Mouse (Mus musculus) lung, postnatal 4 days (tissue): Measurements from ENCODE around the gene Crk.
A peak's percentile ranks its signal among the peaks of the same experiment; 100 is the strongest.

Source experiments
- DNase-seq, 2 experiments: peaks; one replicate each; pipeline ENCODE4 v3.0.0; 2021

Crk gene

GRCm38 (mm10) chr11:75678747-75679438 is at the start of gene Crk:
Gene Crk (plus strand): TSS chr11:75679259.
- DNase-seq, result peak; percentile 99

DNA sequence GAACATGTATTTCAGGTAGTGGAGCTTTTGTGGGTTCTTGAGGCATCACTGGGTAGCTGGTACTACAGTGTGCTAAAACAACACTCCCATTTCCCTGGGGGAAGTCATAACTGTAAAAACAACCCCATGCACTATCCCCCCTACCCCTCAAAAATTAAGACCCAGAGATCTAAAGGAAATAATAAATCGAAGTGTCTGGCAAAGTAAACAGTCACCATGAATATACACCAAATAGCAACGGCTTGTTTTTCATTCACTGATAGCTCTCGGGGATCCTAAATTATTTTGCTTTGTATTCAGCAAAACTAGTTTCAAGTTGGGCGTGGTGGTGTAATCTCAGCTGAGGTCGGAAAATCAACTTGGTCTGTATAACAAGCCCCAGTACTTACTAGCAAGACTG is 49.0 kb upstream of the Crk start:
- DNase-seq, result no peak

DNA sequence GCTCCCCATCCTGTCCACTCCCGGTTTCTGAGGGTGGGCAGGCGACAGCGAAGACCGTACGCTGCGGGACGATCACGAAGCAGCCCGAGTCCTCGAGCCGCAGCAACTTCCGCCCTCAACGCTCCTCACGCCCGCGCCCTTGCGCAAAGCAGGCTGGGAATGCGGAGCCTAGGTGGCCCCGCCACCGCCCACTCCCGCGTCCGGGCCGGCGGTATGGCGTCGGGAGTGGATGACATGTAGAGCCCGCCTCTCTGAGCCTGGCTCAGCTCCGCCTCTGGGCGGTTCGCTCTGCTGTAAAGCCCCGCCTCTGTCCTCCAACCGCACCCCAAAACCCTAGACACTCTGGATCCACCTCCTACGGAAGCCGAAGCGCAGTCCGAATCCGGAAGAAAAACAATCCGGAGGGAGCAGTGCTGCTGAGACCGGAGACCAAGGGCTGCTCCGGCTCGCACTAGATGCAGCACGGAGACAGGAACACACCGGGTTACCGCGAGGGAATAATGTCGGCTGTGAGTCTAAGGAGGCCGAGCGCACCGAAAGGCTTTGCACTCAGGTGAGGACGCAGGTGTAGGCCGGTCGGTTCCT is 48.3 kb upstream of the Crk start, which contains the start of gene Inpp5k:
Inpp5k (plus strand) TSS at position 344 of the 585 bp plus-strand sequence.
- DNase-seq, result peak; percentile 97 to 99

DNA sequence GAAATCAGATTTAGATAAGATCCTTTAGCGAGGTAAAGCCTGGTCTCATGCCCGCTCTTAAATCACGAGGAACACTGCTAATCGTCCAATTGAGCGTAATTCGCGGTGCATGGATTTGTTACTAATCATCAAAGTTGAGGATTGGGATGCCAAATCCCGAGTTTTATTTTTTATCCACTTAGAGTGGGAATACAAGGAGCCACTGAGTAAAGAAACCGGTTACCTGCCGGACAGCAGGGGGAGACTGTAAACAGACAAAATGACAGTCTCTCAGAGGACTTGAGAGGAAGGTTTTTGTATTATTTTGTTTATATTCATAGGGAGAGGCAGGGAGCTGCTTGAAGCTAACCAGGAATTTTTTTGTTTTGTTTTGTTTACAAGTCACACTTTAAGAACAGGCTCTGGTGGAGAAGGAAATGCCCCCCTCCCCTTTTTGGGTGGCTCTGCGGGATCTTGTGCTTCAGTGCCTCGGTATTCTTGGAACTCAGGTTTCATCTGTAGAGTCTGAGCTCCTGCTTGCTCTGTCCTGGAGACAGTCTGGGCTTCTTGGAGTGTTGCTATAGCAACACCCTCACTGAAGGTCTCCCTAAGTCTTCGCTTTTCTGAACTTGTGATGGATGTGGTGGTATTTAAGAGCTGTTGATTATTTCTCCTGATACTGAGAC is 47.4 kb upstream of the Crk start:
- peak in 1 of 2 experiments; percentile 47 for DNase-seq

DNA sequence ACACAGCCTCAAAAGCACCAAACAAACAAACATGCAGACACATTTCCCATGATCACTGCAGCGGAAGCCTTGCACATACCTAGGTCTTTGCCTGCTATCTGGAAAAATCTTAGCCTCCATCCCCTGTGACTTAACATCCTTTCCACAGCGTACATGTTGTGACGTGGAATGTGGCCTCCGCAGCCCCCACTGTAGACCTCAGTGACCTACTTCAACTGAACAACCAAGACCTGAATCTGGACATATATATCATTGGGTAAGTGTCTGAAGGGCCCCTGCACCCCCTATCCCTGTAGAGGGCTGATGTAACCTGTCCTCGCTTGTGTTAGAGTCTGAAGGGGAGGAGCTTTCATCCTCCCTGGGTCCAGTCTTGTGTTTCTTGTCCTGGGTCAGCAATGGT is 46.1 kb upstream of the Crk start:
- DNase-seq, result no peak

DNA sequence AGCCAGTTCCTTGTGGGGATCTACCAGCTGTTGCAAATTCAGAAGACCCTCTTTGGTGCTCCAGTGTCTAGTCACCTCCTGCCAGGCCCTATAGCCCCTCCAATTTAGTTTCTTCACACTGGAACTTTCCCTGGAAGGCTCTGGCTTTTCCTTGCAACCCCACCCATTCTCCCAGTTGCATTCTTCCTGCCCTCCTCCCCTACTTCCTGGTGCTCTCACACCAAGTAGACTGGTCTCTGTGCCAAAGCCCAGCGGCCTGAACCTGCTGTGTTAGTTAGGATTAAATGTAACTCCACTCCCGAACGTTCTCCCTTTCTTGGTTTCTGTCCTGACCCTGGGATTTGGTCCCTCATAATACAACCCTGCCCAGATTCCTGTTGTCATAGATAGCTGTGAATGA is 44.3 kb upstream of the Crk start:
- DNase-seq, result peak in 1 of 2 experiments; percentile 45

DNA sequence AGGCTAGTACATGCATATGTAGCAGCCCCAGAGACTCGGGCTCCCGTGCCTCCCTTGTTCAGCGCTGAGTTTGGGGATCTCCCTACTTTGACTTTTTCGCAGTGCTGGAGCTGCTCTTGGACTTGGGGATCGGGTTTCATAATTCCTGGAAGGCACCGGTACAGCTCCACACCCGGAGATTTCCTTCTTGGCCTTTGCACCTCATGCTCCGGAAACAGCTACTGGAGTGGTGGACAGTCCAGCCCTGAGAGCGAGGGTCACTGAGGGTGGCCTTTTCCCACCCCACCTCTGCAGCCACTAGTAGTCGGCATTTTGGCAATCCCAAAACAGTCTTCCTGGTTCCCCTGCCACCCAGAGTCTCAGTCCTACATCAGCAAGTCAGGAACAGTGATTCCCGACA is 43.7 kb upstream of the Crk start:
- peak in 1 of 2 experiments; percentile 43 for DNase-seq

DNA sequence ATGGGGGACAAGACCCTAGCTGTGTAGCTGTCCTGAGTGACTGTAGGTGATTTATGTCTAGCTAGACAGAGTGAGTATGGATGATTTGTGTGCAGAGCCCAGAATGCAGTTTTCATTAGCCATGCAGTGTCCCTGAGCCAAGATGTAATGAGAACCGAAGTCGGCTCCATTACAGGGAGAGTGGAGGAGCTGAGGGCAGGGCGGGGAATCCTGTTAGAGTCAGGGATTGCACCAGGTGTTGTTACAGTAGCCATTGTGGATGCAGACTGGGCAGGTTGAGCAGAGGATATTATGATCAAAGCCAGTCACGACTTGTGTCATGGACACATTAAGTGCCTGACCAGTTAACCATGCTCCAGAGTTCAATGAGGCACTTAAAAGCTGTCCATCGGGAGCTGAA is 35.7 kb upstream of the Crk start:
- no peak for DNase-seq

- DNase-seq, result no peak
These were observed 34.4 kb upstream of the Crk start for GRCm38 (mm10) chr11:75644684-75645083.

- no peak for DNase-seq
These were observed 31.3 kb upstream of the Crk start for GRCm38 (mm10) chr11:75647681-75648211.

DNA sequence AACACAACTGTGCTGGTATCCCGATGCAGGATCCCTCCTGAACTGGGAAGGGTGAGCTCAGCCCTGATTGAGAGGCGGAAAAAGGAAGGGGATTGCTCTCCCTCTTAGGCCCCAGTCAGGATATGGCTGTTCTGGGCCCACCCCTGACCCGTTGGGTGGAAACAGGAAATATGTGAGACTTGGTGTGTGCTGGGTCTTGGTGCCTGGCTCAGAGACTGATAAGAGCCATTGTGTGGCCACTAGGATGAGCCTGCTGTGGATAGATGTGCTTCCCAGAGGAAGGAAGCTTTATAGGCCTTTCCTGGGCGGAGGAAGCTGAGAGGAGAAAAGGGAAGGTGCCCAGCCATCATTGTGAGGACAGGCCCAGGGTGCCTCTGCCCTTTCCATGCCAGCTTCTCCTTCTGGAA is 29.9 kb upstream of the Crk start:
- DNase-seq, result peak; percentile 66 to 83

- no peak for DNase-seq
These were observed 28.7 kb upstream of the Crk start, which contains the start of gene Myo1c for GRCm38 (mm10) chr11:75650311-75650710. Gene Myo1c (plus strand): TSS chr11:75650504.

DNA sequence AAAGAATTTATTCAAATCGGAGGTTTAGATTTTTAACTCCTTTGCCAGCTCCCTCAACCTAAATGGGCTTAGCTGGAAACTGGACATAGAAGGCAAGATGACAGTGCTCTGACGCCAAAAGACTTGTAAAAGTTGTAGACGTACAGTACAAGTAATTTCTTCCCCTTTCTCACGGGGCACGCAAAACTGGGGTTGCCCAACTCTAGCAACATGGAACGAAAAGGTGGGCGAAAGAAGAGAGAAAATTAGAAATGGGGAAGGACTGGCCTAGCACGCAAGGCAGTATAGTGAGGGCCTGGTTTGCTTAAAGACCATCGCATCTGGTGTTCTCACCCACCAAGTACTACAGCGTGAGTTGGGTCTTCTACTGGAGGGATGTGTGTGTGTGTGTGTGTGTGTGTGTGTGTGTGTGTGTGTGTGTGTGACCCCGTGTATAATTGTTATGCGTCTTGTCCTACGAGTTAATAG is 28.1 kb upstream of the Crk start:
- peak in 1 of 2 experiments; percentile 52 for DNase-seq

DNA sequence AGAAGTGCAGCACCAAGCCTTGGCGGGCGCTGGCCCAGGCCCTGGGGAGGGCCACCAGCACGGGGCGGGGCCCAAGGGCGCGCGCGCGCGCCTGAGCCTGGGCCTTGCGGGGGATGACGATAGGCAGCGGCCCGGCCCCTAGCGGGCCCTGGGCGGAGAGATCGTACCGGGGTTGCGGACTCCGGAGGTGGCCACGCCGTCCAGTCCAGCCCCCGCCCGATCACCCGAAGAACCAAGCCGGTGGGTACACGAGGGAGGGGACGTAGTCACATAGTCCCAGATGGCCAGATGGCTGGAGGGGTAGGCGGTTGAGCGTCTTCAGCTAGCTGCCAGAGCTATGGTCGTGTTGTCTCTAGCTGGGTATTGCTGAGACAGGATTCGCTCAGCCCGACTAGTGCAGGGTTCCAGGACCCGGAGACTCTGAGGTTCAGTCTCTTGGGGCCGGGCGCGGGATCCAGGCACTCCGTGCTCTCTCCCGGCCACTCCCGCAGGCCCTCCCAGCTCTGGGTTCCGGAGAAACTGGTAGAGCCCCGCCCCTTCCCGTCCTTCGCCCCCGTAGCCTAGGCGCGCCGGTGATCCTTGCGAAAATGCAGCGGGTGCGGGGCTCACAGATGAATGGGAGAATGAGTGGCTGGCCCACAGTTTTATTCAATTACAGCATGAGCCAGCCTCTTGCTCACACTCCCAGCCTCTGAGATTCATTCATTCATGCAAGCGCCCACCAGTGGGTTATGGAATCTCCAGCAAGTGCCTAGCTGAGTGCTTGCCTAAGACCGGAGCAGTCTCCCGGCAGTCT is 27.4 kb upstream of the Crk start:
- DNase-seq, result peak; percentile 89 to 93

DNA sequence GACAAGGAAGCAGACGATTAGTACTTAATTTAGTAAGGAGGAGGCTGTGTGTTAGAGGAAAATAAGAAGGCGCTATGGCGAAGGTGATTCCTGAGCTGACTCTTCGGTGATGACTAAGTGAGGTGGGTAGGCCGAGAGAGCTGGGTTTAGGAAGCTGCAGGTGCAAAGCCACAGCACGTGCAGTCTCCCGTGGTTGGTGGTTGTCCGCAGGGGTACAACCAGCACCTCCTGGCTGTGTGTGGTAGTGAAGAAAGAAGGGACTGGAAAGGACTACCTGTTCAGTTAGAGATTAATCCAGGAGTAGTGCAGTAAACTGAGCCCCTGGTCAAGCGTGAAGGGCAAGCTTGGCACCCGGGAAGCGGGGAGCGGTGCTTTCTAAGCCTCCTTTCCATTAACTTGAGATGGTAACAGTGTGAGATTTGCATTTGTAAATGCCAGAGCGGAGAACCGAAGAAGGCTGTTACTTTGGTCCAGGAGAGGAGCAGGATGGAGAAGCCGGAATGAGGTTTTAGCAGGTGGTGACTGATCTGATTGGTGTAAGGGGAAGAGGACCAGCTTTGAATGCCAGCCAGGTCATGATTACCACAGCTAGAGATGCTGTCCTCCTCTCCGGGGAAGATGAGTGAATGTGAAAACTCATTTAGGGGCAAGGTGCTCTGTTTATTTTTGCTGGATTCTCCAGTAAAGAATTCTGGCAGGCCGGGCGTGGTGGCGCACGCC is 26.7 kb upstream of the Crk start:
- peak; percentile 46 for DNase-seq

DNA sequence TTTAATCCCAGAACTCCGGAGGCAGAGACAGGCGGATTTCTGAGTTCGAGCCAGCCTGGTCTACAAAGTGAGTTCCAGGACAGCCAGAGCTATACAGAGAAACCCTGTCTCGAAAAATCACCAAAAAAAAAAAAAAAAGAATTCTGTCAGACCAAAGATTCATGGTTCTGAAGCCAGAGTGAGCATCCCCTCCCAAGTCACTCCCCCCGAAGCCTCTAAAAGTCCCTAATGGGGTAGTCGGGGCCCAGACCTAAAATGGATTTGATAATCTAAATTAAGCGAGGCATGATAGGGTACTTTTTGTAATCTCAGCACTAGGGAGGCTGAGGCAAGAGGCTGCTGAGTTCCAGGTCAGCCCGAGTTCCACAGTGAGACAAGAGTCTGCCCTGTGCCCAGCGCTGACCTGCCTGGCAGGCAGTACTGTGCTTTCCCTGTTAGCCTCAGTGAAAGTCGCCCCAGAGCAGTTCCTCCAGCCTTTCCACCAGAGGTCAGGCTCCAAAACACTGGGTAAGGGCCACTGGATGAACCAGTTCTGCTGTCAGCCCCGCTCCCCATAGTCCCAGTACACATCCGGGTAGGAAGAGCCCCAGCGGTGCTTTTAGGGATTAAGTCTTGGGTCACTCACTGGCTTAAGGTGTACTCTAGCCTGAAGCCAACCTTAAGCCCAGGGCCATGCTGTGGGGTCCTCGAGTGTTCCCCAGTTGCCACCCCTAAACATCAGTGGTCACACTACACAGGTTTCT is 25.9 kb upstream of the Crk start:
- peak; percentile 64 to 67 for DNase-seq

- DNase-seq, result peak; percentile 94 to 97
These were observed 25.1 kb upstream of the Crk start for GRCm38 (mm10) chr11:75653781-75654470.

DNA sequence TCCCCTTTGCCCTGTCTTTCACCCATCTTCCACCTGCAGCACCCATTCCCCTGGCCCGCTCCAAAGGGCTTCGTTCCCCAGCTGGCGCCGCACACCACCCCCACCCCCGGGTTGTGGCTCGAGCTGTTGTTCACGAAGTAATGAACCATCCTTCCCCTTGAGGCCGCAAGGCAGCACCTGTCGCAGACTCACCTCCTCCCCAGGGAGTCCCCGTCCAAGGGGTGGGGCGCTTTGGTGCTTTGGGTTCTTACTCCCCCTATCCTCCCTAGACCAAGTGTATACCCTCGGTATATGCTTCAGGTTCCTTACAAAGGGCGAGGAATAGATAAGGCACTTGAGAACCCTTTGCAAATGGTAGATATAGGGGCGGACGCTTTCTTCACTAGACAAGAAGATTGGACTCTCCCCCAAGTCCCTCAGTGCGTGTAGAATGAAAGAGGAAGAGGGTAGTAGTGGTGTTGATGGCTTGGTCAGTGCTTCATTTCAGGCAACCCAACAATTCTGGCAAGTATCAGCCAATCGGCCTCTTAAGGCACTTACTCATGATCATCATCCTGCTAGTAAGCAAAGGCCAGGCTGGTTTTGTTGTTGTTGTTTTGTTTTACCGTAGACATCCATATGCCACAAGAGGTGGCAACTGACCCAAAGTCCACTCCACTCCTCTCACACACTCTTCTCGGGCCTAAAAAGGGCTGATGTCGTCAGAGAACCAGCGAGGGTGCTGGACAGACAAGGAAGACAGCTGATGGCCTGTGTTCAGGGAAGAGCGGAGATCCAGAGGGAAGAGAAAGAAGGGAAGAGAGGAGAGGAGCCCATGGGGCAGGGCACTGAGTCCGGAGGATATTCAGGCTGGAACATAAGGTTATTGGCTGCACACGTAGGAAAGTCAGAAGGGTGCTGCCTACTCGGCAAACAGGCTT is 24.3 kb upstream of the Crk start:
- DNase-seq, result peak in 1 of 2 experiments; percentile 71
